Mouse (Mus musculus) mesoderm, embryonic 11.5 days (tissue): ENCODE data around the gene Ube2d3.

Experiments
- DNase-seq: peaks from one replicate; pipeline ENCODE4 v3.0.0-alpha.2; 2012; ENCODE audit warnings: low read depth, low spot score

Ube2d3 gene

GRCm38 (mm10) chr3:135437758-135438495 is at the start of gene Ube2d3:
Gene Ube2d3 (plus strand): TSS chr3:135438149.
- peak; percentile 99 for DNase-seq

DNA sequence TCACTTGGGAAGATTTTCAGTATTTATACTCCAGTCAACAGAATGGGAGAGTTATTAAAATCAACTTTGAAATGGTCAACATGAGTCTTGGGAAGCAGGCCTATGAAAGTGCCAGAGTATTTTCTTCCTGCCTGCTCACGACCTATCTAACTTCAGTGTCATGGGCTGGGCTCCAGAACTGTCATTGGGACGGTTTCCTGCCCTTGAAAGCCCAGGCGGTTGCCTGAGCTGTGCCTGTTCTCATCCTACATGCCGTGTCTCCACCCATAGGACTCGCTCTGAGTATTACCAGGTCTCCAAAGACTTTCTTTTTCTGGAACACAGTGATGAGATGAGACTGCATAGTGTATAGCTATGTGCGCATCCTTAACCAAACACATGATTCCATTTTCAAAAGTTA is 44.8 kb upstream of the Ube2d3 start:
- no peak for DNase-seq

GRCm38 (mm10) chr3:135395085-135395484 is 42.9 kb upstream of the Ube2d3 start:
- DNase-seq: no peak

- peak; percentile 28 for DNase-seq
Observed at GRCm38 (mm10) chr3:135396081-135396480, 41.9 kb upstream of the Ube2d3 start.

DNA sequence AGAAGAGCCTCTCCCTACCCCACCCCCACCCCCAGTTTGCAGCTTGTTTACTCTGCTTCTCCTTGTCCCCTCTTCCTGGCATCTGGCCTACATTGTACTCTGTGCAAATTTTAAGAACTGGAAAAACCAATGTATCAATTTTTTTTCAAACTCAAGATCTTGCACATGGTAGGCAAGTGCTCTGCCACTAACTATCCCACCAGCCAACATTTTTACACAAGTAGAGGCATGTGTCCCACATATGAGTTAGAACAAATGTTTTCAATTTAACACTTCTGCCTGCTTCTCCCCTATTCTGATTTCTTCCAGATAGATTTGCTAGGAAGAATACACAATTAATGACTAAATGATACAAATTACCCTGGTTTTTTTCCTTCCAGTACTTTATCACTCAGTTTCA is 40.8 kb upstream of the Ube2d3 start:
- DNase-seq: no peak

- peak; percentile 87 for DNase-seq
Observed at GRCm38 (mm10) chr3:135402201-135402658, 35.7 kb upstream of the Ube2d3 start.

DNA sequence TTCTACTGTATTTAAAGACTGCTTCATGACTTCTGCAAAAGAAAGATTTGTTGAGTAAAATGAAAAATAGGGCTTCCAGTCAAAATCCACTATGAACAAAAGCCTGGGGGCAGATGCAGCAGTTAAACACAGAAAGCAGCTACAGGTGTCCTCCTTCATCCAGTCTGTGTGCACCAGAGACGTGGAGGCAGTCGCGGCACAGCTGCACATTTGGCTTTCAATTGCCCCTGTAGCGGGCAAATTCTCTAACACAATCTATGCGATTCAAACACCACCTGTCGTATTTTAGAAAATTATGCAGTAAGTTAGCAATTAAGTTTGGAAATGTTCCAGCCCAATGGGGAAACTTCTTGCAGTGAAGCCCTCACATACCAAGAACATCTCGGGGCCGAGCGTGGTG is 34.7 kb upstream of the Ube2d3 start:
- DNase-seq: no peak

DNA sequence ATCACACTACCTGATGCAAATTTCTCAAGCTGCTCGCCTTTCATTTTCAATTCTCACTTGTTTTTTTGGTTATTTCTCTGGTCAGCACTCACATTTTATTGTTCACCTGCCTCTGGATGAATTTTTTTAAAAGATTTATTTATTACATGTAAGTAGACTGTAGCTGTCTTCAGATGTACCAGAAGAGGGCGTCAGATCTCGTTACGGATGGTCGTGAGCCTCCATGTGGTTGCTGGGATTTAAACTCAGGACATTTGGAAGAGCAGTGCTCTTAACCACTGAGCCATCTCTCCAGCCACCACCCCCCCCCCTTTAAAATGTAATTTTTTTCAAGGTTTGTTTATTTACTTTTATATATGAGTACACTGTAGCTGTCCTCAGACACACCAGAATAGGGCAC is 34.1 kb upstream of the Ube2d3 start:
- no peak for DNase-seq

DNA sequence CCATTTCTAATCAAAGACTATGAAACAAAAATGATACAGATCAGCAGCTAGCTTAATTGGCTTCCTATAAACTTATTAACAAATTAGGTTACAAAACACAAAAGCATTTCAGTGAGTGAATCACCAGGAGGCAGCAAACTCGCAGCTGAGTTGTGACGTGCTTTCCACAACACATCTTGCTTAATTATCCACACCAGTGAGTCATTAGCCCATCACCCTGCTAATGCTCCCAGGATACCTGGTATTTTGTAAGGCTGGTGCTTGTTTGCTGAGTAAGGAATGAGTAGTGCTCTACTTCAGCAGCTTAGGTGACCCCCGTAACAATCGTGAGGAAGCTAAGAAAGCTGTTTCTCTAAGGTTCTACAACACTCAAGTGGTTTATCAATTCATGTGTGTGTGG is 33.4 kb upstream of the Ube2d3 start:
- no peak for DNase-seq

DNA sequence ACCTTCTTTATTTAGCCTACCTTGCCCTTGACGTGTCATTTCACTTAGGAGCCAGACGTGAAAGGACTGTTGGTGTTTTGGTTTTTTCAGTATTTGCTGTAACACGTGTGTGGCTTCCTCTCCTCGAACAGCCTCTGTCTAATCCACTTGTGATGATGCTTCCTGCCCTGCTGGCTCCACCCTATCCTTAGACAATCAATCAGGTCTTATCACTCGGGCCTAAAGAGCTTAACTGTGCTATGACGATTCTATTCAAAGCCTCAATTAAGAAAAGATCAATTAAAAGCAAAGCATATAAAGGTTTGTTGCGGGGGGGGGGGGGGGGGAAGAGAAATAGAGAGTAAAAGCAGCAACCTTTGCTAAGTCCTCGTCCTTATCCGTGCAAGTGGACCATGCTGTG is 30.6 kb upstream of the Ube2d3 start:
- DNase-seq: no peak

GRCm38 (mm10) chr3:135409219-135409618 is 28.7 kb upstream of the Ube2d3 start:
- DNase-seq: no peak

DNA sequence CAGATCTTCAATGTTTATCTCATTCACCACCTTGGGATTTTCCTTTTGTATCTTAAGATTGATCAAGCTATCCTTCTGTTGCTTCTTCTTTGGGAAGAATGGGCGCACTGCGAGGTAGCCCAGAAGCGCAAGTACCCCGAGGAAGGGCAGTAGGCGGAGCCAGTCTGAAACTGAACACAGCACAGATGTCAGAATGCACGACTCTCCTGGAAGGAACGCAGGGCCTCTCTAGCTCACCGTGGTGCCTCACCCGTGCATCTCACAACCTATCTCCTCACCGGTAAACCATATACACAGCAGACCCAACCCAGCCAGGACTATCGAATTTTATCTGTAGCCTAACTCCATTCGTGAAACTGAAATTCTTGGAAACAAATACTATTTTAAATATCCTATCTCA is 26.9 kb upstream of the Ube2d3 start:
- no peak for DNase-seq

- peak; percentile 55 for DNase-seq
Observed at GRCm38 (mm10) chr3:135411824-135412223, 26.1 kb upstream of the Ube2d3 start.

- DNase-seq: no peak
Observed at GRCm38 (mm10) chr3:135417245-135417644, 20.7 kb upstream of the Ube2d3 start.

DNA sequence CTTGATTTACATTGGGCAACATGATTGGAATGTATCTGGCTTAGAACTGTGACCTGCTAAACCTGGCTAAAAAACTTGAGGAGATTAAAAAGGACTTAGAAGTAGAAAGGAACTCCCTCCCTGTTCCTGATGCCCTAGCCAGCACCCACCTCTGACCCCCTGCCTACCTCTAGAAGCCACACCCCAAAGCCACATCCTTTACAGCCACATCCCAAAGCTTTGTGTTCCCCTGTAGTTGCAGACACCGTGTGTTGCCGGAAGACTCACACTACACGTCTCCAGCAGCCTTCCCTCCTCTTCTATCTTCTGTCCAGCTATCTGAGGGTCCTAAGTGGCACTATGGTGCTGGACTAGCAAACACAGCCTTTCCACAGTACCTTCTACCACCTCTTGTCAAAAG is 20.1 kb upstream of the Ube2d3 start:
- DNase-seq: no peak

DNA sequence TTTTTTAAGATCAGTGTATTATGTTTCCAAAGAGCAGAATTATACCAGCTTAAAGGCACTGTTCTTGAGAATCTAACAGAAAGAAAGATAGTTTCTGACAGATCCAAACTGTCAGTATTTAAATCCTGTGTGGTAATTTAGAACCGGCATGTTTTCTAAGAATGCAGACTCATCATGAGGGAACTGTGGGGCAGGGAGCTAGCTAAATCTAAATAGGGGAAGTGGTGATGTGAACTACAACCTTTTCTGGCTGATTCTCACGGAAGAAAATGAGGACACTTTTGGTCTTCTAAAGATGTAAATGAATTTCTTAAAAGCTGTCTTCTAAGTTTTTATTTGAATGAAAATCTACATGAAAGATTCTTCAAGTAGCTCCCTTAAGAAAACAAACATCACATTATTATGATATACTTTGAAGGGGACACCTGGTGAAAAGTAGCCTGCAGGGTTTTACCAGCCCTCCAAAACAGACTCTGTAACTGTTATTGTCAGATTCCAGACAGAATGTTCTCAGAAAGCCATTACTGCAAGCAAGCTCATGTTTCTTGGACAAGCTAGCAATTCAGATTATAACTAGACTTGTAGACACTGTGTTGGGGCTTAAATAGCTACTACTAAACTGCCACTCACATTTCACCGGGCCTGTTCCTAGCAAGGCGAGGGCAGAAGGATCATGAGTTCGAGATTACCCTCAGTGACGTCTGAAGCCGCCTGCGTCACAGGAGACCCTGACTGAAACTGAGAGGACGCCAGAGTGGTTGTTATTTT is 17.2 kb upstream of the Ube2d3 start:
- no peak for DNase-seq

DNA sequence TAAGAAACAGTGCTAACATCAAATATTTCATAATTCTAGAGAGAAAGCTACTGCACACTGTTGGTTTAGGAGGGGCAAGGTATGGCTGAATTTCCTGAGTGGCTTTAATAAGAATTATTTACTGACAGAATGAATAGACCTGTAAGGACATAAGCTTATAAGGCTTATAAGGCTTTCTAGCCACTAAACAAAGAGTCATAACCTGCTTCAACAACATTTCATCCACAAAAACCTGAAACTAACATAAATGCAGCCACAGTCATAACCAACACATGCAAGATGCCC is 16.7 kb upstream of the Ube2d3 start:
- DNase-seq: no peak

DNA sequence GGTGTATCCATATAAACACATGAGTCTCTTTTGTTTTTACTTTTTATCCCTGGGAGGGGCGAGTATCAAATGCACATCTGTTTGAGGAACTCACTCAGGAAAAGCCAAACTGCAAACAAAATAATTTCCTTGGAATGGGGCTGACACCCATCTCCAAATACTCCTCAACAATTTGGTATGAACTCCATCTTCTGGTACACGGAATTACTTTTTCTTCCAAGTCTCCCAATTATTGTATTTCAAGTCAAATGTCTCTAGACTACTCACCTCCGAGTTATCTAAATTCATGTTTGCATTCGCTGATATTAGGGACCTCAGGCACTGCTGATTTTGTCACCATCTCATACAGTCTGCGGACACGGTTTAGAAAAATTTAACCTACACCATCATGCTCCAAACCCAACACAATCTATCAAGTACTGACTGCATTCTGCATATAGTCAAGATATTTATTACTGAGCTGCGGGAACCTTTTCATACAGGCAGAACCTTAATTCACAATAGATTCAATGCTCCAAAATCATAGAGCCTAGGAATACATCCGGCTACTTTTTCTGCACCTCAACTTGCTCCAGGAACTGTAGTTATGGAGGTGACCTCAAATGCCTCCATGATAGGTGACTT is 15.6 kb upstream of the Ube2d3 start:
- no peak for DNase-seq

DNA sequence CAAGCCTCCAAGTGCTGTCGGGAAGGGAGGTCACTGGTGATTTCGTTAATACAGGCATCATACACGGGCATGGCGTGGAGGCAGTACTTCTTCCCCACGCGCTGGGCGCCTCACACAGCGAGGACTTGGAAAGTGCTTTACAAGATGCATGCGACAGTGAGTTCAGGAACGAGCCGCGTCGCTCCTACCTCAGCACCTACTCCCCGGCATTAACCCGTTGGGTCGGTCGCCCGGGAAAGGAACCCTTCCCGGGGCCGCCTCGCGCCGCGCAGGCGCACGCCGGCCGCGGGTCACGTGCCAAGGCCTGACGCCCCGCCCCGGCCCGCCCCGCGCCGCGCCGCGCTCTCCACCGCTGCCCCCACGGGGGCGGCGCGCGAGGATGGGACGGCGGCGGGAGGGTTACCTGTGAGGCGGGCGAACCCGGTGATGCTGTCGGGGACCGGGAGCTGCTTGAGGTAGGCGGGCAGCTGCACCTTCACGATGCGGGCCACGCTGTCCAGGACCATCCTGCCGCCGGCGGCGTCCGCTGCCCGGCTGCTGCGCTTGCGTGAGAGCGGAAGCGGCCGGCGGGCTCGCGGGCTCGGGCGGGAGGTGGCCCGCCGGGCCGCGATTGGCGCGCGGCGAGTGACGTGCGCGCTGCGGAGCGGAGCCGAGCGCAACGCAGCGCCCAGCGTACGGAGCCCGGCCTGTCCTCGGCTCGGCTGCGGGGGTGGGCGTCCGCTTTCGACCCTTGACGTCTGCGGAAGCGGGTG is 14.9 kb upstream of the Ube2d3 start:
- peak; percentile 91 for DNase-seq

GRCm38 (mm10) chr3:135423608-135424212 is 14.2 kb upstream of the Ube2d3 start, which contains the start of gene Cisd2:
Gene Cisd2 (minus strand): TSS chr3:135423925.
- DNase-seq: no peak

DNA sequence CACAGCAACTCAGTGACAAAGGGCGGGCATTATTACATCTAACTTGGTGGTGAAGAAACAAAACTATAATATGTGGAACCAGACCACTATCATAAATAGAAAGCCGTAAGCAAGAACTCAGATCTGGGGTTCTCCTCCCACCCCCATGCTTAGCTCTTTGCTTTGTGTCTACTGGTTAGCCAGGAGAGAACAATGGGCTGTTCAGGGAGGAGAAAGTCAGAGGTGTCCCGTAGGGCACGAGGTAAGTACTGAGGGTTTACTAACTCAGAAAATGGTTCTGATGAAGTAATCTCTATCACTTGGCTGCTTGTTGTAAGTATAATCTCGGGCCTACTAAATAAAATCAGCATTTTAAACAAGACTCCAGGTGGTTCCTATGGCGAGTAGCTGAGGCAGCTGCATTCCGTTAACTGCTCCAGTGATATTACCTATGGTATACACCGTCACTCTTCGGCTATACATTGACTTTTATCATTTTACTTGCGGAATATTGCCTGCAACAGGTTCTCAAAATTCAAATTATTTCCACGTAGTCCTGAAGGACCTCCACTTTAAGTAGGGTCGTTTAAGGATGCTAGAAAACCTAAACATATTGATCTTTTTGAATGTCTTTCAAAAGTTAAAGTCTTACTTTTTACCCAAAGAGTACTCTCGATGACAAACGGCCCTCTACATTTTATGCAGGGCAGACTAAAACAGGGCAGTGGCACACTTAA is 890 bp upstream of the Ube2d3 start:
- DNase-seq: no peak
